Mouse (Mus musculus) Muller cell, postnatal 12 days (primary cell): ENCODE data around the gene Prss16.

Source experiments
- DNase-seq: peaks from one replicate; pipeline ENCODE4 v3.0.0-alpha.2; 2015; ENCODE audit errors: inconsistent ontology term

The Prss16 gene

GRCm38 (mm10) chr13:21974221-21974725 lies 35.3 kb downstream of the Prss16 start:
- DNase-seq, result peak; percentile 93

GRCm38 (mm10) chr13:21971641-21972040 lies 37.9 kb downstream of the Prss16 start:
- no peak for DNase-seq

- no peak for DNase-seq
These were observed 39.7 kb downstream of the Prss16 start for GRCm38 (mm10) chr13:21969816-21970215.

GRCm38 (mm10) chr13:21969269-21969668 lies 40.3 kb downstream of the Prss16 start:
- no peak for DNase-seq
